Mouse (Mus musculus): Measurements from ENCODE around the gene Mcl1.
A peak's percentile ranks its signal among the peaks of the same experiment; 100 is the strongest.
"Not testable (repeated sequence)": the region's sequence is repeated elsewhere in the genome, so short reads cannot be mapped to it uniquely, and the experiment has no call there.

The Mcl1 gene

GRCm38 (mm10) chr3:95666124-95666844 is 7.7 kb downstream of the Mcl1 start:
- DNase-seq (ENCODE audit: low spot score in 2 of 2), result peak; percentile 45 to 55

DNA sequence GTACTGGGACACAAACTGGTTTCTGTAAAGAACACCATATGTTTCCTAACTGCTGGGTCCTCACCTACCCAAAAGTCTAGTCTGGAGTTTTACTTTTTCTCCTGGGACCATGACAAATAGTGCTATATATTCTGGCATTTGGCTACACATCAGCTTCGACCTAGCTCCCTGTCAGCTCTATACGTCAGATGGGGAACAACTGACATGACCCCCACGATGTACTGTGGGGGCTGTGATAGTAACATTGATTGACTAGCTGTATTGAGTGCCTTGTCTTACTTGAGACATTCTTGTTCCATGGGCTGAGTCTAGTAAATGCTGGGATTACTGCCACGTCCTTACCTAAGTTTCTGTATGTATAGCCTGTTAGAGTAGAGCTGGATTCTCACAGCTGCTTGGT is 8.9 kb downstream of the Mcl1 start:
- no peak for DNase-seq (ENCODE audit: low spot score in 2 of 2)

DNA sequence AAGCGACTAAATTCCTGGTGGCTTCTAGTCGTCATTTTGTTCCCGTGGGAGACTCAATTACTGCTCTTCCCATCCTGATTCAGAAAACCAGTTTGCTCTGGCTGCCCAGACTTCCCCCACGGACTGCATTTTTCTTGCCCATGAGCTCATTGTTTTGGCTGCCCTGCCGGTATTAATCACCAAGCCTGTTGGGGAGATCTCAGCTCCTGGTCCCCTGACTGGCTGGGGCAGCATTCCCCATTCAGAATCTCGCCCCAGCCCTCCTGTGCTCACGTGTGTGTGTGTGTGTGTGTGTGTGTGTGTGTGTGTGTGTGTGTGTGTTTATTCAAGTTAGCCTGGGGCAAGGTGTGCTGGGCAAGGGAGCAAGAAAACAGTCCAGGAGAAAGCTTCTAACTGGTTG is 9.4 kb downstream of the Mcl1 start:
- DNase-seq (ENCODE audit: low spot score in 2 of 2), result no peak

- DNase-seq (ENCODE audit: low spot score in 2 of 2), result no peak
Measured at GRCm38 (mm10) chr3:95668589-95669308, 10.2 kb downstream of the Mcl1 start.

DNA sequence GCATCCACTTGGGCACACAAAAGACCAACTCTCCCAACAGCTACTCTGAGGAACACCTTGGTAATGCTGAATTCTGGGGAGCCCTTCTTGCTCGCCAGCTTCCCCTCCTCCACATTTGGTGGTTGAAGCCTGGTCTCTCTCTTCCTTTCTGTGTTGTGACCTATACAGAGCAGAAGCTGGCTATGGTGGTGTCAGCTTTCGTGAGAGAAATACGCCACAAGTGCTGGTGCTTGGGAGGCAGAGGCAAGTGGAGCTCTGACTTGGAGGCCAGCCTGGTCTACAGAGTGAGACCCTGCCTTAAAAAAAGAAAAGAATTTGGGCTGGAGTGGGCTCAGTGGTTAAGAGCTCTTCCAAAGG is 10.7 kb downstream of the Mcl1 start:
- no peak for DNase-seq (ENCODE audit: low spot score in 2 of 2)

- DNase-seq (ENCODE audit: low spot score in 2 of 2), result not testable (repeated sequence)
Measured at GRCm38 (mm10) chr3:95670419-95670818, 11.8 kb downstream of the Mcl1 start.

- no peak for DNase-seq (ENCODE audit: low spot score in 2 of 2)
Measured at GRCm38 (mm10) chr3:95671201-95671600, 12.6 kb downstream of the Mcl1 start.

- DNase-seq (ENCODE audit: low spot score in 2 of 2), result peak in 1 of 2 experiments; percentile 51
Measured at GRCm38 (mm10) chr3:95672461-95672860, 13.9 kb downstream of the Mcl1 start.

GRCm38 (mm10) chr3:95672861-95673706 is 14.5 kb downstream of the Mcl1 start:
- peak in 1 of 2 experiments; percentile 46 for DNase-seq (ENCODE audit: low spot score in 2 of 2)

- peak in 1 of 2 experiments; percentile 46 for DNase-seq (ENCODE audit: low spot score in 2 of 2)
Measured at GRCm38 (mm10) chr3:95673707-95674211, 15.2 kb downstream of the Mcl1 start.

GRCm38 (mm10) chr3:95674236-95674635 is 15.6 kb downstream of the Mcl1 start:
- peak; percentile 72 to 76 for DNase-seq (ENCODE audit: low spot score in 2 of 2)

GRCm38 (mm10) chr3:95674812-95675211 is 16.2 kb downstream of the Mcl1 start:
- peak in 1 of 2 experiments; percentile 39 for DNase-seq (ENCODE audit: low spot score in 2 of 2)

DNA sequence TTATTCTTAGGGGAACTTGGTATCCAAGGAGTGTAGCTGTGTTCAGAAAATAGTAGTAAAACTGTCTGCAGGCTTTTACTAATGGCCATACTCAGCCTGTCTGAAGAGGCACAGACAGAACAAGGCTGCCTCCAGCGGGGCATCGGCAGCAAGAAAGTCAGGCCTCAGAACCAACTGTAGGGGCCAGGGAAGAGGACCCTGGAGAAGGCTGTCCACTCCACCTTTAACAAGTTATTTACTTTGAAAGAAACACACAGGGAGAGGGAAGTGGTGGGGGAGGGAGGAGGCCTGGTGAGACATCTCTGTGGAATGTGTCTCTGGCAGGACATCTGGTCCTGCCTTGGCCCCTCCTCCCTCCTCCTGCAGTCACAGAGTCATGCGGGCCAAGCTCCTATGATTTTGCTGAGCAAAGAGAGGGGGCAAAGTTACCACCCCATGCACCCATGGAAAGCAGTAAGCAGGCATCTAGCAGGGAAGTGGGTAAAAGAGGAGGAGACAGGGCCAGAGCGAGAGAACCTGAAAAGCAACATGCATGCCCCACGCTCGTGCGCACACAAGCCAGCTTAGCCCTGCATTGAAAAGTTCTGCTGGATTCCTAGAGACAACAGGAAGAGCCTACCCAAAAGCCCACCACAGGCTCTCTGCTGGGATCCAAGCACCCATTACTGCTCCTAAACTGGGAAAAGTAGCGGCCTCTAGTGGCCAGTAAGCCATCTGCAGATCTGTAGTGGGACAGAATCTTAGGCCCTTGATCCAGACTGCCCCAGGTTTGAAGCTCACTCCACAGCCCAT is 16.9 kb downstream of the Mcl1 start:
- peak; percentile 59 to 69 for DNase-seq (ENCODE audit: low spot score in 2 of 2)

- peak; percentile 53 to 75 for DNase-seq (ENCODE audit: low spot score in 2 of 2)
Measured at GRCm38 (mm10) chr3:95676745-95677419, 18.3 kb downstream of the Mcl1 start.

DNA sequence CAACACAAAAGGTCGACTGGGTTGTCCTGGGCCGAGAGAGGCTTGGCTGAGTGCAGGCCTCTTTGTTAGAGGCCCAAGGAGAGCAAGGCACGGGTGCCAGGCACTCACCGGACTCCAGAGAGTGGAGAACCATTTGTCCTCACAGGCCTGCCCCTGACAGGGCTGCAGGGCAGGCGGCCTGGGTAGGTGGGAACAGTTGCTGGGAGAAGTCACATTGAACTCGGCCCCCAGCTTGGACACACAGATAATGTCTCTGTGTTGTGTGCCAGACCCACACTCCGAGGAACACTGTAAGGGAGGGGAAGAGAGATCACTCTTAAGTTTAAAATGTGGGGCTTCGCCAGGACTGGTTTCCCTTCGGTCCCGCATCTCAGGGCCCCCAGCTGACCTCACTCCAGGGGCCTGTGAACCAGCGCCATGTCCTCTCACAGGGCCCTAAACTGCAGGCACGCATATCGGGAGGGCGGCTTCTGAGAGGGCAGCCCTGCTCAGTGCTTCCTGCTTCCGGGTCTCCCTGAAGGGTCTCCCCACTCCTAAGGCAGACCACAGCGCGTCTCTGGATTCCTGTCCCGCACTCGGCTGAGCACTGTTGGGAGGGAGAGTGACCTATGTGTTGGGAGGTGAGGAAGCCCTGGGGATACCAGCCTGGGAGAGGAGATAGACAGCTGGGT is 19.0 kb downstream of the Mcl1 start:
- DNase-seq (ENCODE audit: low spot score in 2 of 2), result no peak

- no peak for DNase-seq (ENCODE audit: low spot score in 2 of 2)
Measured at GRCm38 (mm10) chr3:95679551-95679950, 21.0 kb downstream of the Mcl1 start.

- no peak for DNase-seq (ENCODE audit: low spot score in 2 of 2)
Measured at GRCm38 (mm10) chr3:95680673-95681072, 22.1 kb downstream of the Mcl1 start.

- no peak for DNase-seq (ENCODE audit: low spot score in 2 of 2)
Measured at GRCm38 (mm10) chr3:95681365-95681764, 22.8 kb downstream of the Mcl1 start.

DNA sequence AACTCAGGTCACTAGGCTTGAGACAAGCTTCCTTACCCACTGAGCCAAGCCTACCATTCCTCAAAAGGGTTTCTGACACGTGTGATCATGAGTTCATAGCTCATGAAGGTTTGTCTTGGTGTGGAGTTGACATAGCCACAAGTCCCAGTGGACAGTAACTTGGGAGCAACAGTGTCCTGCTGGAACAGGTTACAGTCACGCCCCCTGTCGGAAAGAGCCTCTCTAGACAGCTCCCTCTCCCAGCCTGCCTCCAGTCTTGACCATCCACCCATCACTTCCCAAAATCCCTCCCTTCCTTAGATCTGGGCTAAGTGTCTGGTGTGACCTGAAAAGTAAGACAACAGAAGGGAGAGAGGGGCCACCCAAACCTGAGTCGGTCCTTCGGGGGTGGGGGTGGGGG is 24.3 kb downstream of the Mcl1 start:
- no peak for DNase-seq (ENCODE audit: low spot score in 2 of 2)

DNA sequence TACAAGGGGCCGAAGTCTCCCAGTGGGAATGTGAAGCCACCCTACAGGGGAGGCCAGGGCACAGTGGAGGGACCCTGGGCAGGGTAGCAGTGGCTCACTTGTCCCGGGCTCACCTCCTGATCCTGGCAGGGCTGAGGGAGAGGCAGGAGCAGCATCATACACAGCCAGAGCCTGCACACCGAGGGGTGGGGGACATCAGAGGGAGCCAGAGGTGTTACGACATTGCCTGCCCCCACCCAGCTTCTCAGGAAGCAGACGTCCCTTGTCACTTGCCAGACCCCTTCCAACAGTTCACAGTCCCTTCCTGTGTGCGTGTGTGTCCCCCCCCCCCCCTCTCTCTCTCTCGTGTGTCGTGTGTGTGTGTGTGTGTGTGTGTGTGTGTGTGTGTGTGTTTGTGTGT is 26.3 kb downstream of the Mcl1 start:
- no peak for DNase-seq (ENCODE audit: low spot score in 2 of 2)
